Mouse (Mus musculus) cerebellum, adult 9-10 months (tissue): ENCODE results near the gene H2afy2.

ENCODE experiments used
- DNase-seq: peaks from one replicate; pipeline ENCODE4 v3.0.0; 2022

The H2afy2 gene

GRCm38 (mm10) chr10:61782799-61783611 is 942 bp downstream of the H2afy2 start:
- peak; percentile 75 for DNase-seq

DNA sequence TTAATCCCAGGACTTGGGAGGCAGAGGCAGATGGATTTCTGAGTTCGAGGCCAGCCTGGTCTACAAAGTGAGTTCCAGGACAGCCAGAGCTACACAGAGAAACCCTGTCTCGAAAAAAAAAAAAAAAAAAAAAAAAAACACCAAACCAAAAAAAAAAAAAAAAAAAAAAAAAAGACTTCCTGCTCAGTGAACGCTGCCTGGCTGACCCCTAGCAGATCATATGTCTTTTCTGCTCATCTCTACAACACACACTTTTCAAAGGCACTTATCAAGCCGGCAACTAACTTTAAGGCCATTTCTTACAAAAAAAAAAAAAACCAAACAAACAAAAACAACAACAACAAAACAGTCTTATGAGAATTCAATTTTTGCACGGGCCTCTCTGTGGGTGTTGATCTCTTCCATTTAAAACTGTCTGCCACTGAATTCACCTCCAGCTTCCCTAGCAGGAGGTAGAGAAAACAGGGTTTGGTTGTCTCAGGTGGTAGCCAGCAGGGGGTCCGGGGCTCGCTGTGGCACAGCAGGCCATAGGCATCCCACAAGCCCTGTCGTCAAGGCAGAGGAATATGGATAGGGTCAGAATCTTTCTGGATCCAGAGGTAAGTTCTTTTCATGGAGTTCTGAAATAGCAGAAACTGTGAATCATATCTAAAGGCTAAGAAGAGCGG is 2.4 kb downstream of the H2afy2 start:
- DNase-seq = peak; percentile 31

DNA sequence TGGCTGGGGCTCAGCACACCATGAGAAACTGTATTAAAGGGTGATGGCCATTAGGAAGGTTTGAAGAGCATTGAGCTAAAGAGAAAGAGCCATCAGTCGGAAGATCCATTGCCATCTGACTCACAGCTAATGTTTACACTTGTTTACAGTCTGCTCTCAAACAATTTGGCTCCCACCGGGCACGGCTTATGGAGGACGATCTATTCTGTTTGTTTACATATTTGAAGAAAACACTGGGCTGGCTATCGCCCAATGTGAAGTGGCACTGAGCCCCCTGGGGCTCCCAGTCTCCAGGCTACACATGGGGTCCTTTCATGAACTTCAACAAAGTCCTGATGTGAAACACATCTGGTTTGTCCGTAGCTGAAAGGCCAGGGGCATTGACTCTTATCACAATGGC is 17.1 kb downstream of the H2afy2 start:
- no peak for DNase-seq

DNA sequence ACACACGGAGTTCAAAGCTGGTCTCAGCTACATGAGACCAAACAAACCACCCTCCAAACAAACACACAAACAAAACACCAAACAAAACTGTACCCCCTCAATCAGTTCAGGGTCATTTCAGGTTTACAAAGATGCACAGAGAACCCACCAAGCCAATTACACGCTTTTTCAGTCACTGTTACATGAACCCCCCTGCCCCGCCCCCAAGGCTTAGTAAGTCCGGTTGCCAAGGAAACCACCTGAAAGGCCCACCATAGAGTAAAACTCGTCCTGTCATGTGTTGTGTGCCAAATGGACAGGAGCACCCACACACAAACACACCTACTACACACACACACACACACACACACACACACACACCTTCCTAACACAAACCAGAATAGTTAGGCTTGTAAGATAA is 18.4 kb downstream of the H2afy2 start:
- DNase-seq = no peak

GRCm38 (mm10) chr10:61764689-61765088 is 19.3 kb downstream of the H2afy2 start:
- peak; percentile 43 for DNase-seq

DNA sequence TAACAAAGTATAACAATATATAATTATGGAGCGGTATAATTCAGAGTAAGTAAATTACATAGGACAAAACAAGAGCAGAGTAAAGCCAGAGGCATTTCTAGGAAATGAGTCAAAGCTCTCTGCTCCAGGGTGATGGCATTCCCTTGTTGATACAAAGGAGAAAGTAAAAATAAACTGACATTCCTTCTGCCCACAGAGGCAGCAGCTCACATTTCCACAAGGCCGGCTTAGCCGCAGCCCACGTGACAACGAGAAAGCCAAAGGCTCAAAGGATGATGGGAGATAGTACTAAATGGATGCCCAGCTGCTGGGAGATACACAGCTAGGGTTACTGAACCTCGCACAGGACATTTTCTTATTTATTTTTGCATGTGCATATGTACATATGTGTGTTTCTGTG is 24.1 kb downstream of the H2afy2 start:
- DNase-seq = no peak

- DNase-seq = no peak
Measured at GRCm38 (mm10) chr10:61758904-61759303, 25.0 kb downstream of the H2afy2 start.

DNA sequence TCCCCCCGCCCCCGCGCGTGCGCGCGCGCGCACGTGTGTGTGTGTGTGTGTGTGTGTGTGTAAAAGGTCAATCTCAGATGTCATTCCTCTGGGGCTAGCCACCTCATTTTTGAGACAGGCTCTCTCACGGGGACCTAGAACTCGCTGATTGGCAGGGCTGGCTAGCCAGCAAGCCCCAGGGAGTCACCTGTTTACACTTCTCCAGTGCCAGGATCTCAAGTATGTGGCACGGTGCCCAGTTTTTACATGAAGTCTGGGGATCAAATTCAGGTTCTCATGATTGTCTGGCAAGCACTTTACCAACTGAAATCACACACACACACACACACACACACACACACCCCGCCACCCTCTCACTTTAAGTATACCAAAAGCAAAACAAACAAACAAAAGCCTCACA is 26.9 kb downstream of the H2afy2 start:
- DNase-seq = peak; percentile 21

DNA sequence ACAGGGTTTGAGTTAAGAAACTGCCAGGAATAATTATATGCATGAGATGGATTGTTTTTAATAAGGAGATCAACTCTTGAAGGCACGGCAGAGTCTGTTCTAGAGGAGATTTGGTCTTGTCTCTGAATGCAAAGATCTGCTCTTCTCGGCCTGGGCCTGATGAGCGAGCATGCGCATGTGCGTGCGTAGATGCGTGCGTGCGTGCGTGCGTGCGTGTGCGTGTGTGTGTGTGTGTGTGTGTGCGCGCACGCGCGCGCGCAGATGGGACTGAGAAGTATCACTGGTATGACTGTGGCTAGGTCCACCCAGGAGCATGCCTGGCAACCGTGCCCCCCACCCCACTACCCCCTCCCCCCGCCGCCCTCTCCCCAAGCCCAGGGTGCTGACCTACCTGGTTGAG is 30.9 kb downstream of the H2afy2 start:
- no peak for DNase-seq

- DNase-seq = no peak
Measured at GRCm38 (mm10) chr10:61751534-61752219, 32.3 kb downstream of the H2afy2 start.

GRCm38 (mm10) chr10:61750014-61750413 is 33.9 kb downstream of the H2afy2 start:
- no peak for DNase-seq

DNA sequence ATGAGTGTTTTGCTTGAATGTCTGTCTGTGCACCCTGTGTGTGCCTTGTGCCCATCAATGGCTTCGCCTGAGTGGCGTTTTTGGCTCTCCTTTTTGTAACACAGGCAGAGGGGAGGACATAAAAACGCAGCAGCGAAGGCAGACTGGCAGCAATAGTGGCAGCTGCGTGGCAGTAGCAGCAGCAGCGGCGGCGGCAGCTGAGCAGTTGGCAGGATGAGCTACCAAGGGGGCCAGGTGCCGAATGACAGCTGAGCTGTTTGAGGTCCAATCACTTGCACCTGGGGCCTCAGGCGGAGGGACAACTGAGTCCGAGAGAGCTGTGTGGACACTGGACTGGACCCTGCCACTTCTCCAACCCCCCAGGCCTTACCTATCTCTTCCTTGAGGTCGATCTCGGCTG is 36.6 kb downstream of the H2afy2 start:
- DNase-seq = no peak

DNA sequence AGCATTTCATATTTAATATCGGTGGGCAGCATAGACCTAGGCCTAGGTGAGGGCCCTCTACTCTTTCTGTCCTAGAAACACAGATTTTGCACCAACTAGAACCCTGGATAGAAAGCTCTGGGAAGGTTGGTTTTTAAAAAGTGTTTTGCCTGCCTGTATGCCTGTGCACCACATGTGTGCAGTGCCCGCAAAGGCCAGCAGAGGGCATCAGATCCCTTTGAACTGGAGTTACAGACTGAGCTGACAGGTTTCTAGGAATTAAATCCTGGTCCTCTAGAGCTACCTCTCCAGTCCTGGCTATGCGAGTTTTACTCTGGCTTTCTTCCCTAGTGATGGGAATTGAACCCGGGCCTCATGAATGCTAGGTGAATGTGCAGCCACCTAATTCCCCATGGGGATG is 38.8 kb downstream of the H2afy2 start:
- no peak for DNase-seq

DNA sequence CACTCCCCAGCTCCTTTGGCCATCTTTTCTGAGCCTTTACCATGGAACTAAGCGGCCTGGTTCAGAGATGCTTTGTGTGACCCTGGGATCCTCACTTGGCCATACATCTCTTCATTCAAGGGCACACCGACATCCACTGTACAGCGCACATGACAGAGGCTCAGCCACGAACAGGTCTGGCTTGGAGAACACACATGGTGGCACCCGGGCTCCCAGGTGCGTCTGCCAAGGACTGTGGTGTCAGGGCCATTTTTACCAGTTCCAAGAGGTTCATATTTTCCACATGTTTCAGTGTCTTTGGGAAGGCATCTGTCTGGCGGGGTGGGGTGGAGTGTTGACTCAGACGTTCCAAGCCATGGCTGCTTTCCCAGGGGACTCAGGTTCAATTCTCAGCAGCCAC is 41.6 kb downstream of the H2afy2 start:
- no peak for DNase-seq

DNA sequence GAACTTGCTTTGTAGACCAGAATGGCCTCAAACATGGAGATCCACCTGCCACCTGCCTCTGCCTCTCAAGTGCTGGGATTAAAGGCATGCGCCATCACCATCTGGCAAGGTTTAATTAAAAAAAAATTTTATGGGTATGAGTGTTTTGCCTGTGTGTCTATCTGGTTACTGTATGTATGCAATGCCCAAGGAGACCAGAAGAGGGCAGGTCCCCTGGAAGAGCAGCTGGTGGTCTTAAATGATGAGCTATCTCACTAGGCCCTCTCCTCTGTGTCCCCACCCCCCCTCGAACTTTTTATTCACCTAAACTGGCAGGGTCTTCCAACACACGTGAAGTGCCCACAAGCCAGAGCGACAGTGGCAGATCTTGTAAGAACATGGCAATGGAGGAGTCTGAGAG is 42.1 kb downstream of the H2afy2 start:
- no peak for DNase-seq

DNA sequence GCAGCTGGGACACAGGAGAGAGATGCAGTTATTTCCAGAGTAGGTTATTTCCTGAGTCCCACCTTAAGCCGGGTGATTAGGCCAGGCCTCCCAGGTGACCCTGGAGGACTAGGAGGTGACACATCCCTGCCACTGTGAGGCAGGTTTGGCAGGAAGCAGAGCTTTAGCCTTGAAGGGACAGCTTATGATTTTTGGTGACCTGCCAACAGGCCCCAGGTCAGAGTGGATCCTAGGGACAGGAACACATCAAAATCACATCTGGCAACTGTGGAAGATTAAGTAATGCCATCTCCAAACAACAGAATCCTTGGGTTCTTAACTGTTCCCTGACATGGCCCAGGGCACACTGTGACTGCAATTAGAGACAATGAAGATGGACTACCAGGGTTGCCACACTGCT is 42.6 kb downstream of the H2afy2 start:
- DNase-seq = no peak

DNA sequence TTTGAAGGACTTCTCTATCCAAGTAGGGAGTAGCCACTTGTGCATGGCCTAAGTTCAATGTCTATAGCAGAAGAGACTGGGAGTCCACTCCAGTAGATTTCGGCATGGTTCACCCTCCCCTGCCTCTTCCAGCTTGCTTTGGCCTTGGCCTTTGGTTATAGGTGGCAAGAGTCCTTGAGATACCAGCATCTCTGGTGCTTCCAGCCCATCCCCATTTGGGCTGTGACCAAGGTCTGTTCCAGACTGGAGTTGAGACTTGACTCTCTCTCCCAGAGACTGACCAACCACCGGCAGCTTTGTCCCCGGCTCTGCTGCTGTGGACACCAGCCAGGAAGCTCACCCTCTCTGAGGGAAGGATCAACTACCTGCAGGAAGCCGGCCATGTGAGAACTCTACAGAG is 45.8 kb downstream of the H2afy2 start:
- DNase-seq = no peak

DNA sequence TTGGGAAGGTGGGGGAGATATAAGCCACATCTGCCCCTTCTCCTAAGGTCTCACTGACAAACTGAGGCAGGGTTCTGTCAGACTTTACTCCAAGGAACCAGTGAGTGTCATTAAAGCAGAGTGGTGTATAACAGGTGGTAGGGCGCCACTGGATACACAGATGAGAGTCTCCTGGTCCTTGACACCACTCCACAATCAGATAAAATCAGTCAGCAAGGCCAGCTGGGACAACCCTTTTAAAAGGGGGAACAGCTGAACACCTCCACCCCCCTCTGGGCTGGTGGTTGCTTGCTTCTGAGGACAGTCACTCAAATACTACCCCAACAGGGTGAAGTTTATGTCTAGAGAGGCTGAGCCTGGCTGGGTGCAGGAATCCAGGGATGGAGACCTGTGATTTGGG is 46.4 kb downstream of the H2afy2 start:
- no peak for DNase-seq

DNA sequence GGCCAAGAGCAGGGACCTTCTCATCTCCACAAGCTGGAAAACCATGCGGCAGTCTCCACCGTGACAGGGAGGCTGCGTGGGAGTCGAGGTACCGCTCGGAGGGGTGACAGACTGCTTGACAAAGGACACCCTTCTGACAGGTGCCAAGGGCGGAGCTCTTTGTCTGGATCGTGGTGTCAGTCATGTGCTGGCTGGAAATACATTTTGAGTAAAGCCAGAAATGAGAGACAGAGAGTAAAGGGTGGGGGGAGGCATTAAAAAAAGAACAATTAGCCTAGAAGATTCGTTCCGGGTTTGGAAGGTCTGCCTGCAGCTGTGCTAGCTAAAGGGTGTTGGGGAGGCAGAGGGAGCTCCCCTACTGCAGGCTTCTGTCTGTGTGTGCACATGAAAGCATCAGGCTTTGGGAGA is 47.3 kb downstream of the H2afy2 start:
- no peak for DNase-seq

DNA sequence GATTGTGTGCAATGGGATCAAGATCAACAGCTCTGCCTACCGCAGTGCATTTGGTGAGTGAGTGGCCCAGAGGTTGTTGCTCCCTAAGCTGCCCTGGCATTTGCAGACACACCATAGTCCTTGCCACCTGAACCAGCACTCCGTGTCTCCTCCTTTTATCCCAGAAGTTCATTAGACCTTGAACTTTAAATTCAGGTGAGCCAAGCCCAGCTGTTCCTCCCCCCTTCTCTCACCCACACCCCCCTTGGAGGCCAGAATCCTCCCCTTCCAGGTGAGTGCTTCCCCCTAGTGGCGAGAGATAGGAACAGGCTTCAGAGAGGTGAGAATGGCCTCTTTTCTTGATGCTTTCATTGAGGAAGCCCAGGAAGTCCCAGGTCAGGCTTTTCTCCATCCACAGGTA is 49.6 kb downstream of the H2afy2 start:
- peak; percentile 31 for DNase-seq

DNA sequence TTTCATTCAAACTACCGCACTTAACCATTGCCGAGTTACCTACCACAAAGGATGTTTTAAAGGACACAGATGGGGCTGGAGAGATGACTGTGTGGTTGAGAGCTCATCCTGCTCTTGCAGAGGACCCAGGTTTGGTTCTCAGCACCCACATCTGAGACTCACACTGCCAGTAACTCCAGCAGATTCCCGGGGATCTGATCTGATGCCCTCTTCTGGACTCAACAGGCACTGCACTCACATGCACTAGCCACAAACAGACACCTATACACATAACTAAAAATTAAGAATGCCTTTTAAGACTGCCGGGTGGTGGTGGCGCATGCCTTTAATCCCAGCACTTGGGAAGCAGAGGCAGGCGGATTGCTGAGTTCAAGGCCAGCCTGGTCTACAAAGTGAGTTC is 53.8 kb downstream of the H2afy2 start:
- no peak for DNase-seq

DNA sequence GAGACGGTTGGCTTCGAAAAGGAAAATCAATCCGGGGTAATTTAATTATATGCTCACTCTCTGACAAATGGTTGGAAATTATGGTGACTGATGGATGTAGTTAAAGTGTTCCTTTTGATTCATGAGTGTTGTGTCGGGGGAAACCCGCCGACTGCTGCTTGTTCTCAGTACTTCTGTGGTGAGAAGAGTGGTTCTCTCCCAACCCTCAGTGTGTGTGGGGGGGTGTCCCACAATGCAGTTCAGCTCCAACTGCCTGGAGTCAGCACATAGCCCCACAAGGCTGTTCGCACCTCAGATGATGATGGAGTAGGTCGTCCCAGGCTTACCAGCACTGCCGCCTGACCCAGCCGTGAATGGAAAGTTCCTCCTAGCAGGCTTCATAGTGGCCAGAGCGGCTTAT is 54.8 kb downstream of the H2afy2 start:
- DNase-seq = no peak

- DNase-seq = no peak
Measured at GRCm38 (mm10) chr10:61723271-61723670, 60.7 kb downstream of the H2afy2 start.

DNA sequence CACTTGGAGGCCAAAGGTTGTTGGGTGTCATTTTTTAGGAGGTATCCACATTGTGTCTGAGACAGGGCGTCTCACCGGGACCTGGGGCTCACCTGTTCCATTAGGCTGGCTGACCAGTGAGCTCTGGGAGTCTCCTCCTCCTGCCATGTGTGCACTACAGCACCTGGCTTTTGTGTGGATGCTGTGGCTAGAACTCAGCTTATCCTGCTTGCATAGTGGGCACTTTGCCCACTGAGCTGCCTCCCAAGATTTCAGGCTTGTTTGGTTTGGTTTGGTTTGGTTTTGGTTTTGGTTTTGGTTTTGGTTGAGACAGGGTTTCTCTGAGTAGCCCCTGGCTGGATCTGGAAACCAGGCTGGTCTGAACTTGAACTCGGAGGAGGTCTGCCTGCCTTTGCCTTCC is 61.7 kb downstream of the H2afy2 start:
- no peak for DNase-seq
